Mouse (Mus musculus): Measurements from ENCODE around the gene AF067063.
"Not testable (repeated sequence)": the region's sequence is repeated elsewhere in the genome, so short reads cannot be mapped to it uniquely, and the experiment has no call there.

Gene AF067063

DNA sequence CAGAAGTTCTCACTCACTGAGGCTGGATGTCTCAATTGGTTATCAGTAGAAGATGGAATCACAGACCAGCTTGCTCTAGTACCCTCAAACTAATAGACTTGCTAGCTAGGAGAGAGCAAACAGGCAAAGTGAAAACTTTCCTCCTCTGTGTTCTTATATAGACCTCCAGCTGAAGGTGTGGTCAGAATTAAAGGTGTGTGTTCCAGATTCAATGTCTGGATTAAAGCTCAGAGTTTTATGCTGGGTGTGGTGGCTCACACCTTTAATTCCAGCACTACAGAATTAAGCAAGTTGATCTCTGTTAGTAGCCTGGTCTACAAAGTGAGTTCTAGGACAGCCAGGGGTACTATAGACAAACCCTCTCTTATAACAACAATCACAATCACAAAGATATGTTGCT lies at the start of gene AF067063:
TSS of gene AF067063 (minus strand) at position 101 of the 400 bp plus-strand sequence.
- in situ Hi-C loops (cut with MboI, MseI), result not testable (repeated sequence)

DNA sequence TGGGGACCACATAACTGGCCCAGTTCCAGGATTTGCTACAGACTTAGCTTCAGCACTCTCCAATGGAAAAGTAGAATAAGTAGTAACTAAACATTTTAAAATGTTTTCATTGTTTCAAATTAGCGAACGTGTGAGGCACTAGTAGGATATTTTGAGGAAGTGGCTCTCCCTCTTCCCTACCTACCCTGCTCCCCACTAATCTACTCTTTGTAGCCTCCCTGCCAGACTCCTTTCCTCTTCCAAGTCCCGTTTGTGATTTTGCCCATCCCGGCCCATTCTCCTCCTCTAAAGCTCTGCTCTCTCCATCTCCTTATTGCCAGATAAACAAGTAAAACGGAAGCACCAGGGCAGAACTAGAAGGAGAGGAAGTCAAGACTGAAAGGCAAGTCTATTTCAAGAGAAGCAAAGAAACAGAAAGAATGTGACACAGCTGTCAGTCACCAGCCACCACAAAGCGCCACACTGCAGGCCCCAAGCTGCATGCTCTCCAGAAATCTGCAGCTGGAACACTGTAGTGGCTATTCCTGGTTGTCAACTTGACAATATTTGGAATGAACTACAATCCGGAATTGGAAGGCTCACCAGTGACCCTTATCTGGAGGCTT lies 34.5 kb upstream of the AF067063 start:
- in situ Hi-C loops (cut with MboI, MseI), result loop anchor here in 1 of 2 experiments (5.0 kb wide), 1 partner anchor 333 kb away; no protein-coding TSS in a partner anchor

GRCm38 (mm10) chr13:119862399-119862798 lies 32.4 kb upstream of the AF067063 start:
- in situ Hi-C loops (cut with MboI, MseI), result loop anchor here in 1 of 2 experiments (5.0 kb wide), 1 partner anchor 335 kb away; no protein-coding TSS in a partner anchor

DNA sequence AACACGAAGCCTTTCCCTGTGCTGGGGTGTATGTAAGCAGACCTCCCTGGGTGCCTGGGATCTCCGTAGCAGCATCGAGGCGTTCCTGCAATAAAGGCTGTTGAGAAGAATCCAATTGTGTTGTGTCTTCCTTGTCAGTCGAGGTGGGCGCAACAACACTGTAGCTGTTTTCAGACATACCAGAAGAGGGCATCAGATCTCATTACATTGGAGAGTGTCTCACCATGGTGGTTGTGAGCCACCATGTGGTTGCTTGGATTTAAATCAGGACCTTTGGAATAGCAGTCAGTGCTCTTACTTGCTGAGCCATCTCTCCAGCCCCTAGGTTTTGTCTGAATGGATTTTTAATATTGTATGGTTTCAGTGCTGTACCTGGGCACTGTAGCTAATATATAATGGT lies 10.0 kb upstream of the AF067063 start:
- in situ Hi-C loops (cut with MboI, MseI), result loop anchor here in 1 of 2 experiments (5.0 kb wide), 1 partner anchor 382 kb away; no protein-coding TSS in a partner anchor

GRCm38 (mm10) chr13:119837719-119838337 lies 7.8 kb upstream of the AF067063 start:
- in situ Hi-C loops (cut with MboI, MseI), result loop anchor here in 1 of 2 experiments (5.0 kb wide), 1 partner anchor 384 kb away; no protein-coding TSS in a partner anchor

GRCm38 (mm10) chr13:119836324-119836811 lies 6.4 kb upstream of the AF067063 start:
- in situ Hi-C loops (cut with MboI, MseI), result loop anchor here in 1 of 2 experiments (5.0 kb wide), 1 partner anchor 386 kb away; no protein-coding TSS in a partner anchor

- in situ Hi-C loops (cut with MboI, MseI), result loop anchor here in 1 of 2 experiments (5.0 kb wide), 1 partner anchor 387 kb away; no protein-coding TSS in a partner anchor
Observed at GRCm38 (mm10) chr13:119835320-119836056, 5.5 kb upstream of the AF067063 start, which contains the start of gene D13Ertd608e. Gene D13Ertd608e, plus strand, starts transcription at chr13:119836006.

GRCm38 (mm10) chr13:119817579-119818206 lies 12.3 kb downstream of the AF067063 start:
- in situ Hi-C loops (cut with MboI, MseI), result loop anchor here in 1 of 2 experiments (10.0 kb wide), 1 partner anchor 247 kb away; no protein-coding TSS in a partner anchor

GRCm38 (mm10) chr13:119816798-119817197 lies 13.2 kb downstream of the AF067063 start:
- in situ Hi-C loops (cut with MboI, MseI), result loop anchor here in 1 of 2 experiments (10.0 kb wide), 1 partner anchor 248 kb away; no protein-coding TSS in a partner anchor

DNA sequence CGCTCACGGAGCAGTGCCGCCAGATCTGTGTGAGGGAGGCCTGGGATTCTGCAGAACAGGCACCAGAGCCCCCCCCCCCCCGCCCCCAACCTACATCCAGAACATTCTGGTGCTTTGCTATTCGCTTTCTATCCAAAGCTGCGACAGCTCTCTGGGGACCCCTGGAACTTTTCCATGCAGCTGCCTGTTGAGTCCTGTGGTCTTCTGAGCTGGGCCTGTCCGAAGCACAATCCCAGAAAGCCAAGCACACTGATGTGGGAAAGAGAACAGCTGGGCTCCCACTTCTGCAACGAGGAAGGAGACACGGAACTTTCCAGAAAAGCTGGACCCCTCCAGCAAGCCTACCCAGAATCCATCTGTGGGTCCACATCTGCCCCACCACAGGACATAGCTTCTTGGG lies 20.0 kb downstream of the AF067063 start:
- in situ Hi-C loops (cut with MboI, MseI), result loop anchor here in 1 of 2 experiments (10.0 kb wide), 1 partner anchor 255 kb away; no protein-coding TSS in a partner anchor

- in situ Hi-C loops (cut with MboI, MseI), result no loop called here
Observed at GRCm38 (mm10) chr13:119808937-119809336, 21.1 kb downstream of the AF067063 start.

DNA sequence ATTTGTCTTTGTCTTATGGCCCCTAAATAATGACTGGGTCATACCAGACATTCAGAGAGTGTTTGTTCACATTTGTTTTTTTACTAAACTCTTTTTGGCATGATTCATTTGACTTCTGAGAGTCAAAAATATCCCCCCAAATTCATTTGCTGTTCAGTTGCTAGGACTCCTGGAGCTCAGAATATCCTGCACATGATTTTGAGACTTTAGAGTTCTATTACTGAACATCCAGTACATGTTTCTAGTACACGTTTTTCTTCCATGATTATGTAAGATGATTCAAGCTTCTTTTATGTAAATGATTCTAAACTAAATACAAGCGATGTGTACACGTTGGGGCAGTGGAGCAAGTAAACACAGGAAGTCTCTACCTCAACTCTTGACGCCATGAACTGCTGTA lies 32.4 kb downstream of the AF067063 start:
- in situ Hi-C loops (cut with MboI, MseI), result loop anchor here in 1 of 2 experiments (25.0 kb wide), 1 partner anchor 1410 kb away; the partner anchor contains the start of genes B430218F22Rik and Mrps30

DNA sequence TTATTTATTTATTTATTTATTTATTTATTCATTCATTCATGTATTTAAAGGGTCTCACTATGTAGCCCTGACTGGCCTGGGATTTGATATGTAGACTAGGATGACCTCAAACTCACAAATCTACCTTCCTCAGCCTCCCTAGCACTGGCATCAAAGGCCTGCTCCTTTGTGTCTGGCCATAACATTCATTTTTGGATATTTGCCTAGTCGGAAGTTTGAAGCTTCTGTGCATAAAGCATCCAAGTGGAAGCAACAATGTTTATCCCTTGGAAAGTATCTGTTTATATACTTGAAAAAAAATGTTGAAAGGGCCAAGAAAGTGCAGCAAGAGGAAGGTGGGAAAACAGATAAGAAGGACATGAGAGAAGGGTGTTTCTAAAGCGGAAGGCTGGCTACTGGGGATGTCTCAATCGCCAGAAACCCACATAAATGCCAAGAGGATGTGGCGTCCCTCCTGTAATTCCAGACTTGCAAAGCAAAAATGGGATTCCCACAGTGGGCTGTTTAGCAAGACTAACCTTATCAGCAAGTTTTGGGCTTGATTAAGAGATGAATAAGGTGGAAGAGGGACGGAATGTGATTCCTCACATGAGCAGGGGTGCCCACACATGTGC lies 37.1 kb downstream of the AF067063 start:
- in situ Hi-C loops (cut with MboI, MseI), result loop anchor here in 1 of 2 experiments (25.0 kb wide), 1 partner anchor 1406 kb away; the partner anchor contains the start of genes B430218F22Rik and Mrps30

GRCm38 (mm10) chr13:119791580-119792135 lies 38.4 kb downstream of the AF067063 start:
- in situ Hi-C loops (cut with MboI, MseI), result loop anchor here in 1 of 2 experiments (25.0 kb wide), 1 partner anchor 1404 kb away; the partner anchor contains the start of genes B430218F22Rik and Mrps30

DNA sequence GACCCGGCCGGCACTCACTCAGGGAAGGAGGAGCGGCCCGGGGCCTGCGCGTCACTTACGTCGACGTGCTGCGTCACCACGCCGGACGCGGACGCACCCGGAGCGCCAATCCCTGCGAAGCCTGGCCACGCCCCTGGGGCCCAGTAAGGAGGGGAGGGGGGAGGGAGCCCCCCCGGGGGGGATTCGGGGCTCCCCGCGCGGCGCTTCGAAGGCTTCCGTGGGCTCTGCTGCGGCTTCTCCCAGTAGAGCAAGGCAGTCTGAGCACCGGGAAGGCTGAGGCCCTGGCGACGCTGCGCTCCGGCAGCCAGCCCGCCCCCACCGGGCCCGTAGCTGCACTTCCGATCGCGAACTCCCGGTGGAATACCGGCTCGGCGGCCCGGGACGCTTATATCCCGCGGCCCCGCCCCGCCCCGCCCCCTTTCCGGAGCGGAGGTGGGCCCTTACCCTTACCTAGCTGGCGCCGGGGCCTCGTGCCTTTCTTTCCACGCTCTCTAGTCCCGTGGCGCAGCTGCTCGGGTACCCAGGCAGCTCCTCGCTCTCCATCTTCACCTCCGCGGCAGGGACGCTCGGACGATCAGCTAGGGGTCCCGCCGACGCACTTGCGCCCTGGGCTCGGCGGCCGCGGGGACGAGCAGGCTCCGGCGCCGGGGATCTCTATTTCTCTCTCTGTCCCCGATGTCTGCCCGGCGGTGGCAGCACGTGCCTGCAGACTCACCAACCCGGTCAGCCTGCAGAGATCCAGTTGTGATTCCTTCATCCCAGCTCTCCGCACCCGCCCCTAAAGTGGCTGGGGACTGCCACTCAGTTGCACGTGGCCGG lies 39.0 kb downstream of the AF067063 start, which contains the start of gene Zfp131:
TSS of gene Zfp131 (minus strand) at position 129 of the 819 bp plus-strand sequence.
- in situ Hi-C loops (cut with MboI, MseI), result loop anchor here in 1 of 2 experiments (25.0 kb wide), 1 partner anchor 1404 kb away; the partner anchor contains the start of genes B430218F22Rik and Mrps30

- in situ Hi-C loops (cut with MboI, MseI), result loop anchor here in 1 of 2 experiments (5.0 to 25.0 kb wide), 2 partner anchors 98 to 1403 kb away; partner anchors contain the start of genes B430218F22Rik, Hmgcs1 and Mrps30
Observed at GRCm38 (mm10) chr13:119789851-119790717, 39.9 kb downstream of the AF067063 start.

- in situ Hi-C loops (cut with MboI, MseI), result loop anchor here in 1 of 2 experiments (25.0 kb wide), 1 partner anchor 1396 kb away; the partner anchor contains the start of genes B430218F22Rik and Mrps30
Observed at GRCm38 (mm10) chr13:119783581-119783980, 46.4 kb downstream of the AF067063 start.
